Mouse (Mus musculus) thymus, postnatal 10 days (tissue): Measurements from ENCODE around the gene Vegfc.

Experiments used
- DNase-seq, 2 experiments: peaks; one replicate each; pipeline ENCODE4 v3.0.0; 2021; ENCODE audit warnings: low spot score in 2 of 2

Vegfc gene

GRCm38 (mm10) chr8:54077271-54078120 lies at the start of gene Vegfc:
Gene Vegfc, plus strand, starts transcription at chr8:54077606.
- DNase-seq: peak; percentile 6 to 17

DNA sequence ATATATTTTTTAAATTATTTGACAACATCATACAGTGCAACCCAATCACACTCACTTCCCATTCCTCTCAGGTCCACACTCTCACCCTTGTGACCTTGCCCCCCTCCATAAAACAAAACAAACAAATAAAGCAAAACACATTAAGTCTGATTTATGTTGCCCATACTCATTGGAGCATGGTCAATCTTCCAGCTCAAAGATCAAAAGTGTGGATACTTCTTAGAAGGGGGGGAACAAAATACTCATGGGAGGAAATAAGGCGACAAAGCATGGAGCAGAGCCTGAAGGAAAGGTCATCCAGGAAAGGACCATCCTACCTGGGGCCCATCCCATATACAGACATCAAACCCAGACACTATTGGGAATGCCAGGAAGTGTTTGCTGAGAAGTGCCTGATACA lies 42.8 kb upstream of the Vegfc start:
- no peak for DNase-seq

DNA sequence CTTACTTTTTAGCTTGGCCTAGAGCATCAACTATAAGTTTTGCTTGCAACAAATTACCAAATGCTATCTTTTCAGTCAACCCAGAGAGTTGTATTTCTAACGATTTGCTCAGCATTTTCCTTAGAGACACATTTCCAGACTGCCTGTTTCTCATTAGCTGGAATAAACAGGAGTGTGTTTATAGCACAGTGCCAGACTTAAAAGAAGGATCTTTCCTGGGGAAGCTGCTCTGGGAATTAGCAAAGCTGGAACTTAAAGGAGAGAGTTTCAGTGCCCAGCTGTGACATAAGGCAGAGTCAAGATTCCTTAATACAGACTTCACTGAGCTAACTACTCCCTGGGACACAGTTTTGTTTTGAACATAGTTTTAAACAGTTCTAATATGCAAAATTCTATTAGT lies 34.8 kb upstream of the Vegfc start:
- DNase-seq: no peak

DNA sequence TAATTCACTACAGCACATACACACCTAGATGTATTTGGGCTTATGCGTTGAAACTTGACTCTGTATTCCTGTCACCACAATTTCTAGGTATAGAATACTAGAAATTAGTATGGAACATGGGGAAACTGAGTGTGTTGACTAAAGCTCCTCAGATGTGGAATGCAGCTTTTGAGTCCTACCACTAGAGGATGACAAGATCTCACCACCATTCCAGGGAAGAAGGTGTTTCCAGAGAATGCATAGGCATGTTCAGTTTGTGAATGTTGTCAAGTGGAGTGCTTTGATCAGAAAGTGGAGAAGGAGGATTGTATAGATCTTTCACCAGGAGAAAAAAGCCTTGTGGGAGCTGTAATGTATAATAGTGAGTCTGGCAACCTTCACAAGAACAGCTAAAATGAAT lies 33.9 kb upstream of the Vegfc start:
- no peak for DNase-seq

DNA sequence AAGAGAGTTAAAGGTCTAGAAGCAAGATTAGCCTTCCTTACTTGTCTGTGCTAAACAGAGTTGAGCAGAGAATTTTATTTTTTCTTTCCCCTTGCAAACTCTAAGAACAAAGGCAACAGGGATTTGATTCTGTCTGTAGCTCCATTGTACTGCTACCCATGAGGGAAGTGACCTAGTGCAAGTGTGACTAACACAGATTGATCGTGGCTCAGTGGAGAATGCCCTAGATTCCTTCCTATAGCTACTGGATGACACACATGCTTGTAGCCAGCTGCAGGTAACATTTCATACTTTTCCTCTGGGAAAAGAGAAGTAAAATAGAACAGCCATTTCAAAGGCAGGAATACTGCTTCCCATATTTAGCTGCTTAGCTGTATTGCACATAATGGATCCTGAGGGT lies 24.2 kb upstream of the Vegfc start:
- DNase-seq: no peak

DNA sequence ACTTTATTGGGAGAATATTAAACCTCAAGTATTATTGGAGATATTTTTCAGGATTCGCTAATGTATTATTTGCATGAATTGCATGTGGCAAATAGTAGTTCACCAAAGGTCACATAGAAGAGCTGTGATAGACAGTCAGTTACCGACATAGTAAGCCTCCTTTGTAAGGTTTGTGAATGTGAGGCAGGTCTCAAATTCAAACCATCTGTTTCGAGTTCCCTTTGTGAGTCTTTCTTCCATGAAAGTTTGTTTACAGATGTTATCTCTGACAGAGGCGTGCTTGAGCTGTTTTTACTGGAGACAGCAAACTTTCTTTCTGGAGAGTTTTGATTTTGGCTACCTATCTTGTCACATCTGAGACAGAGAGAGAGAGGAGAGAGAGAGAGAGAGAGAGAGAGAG lies 11.9 kb upstream of the Vegfc start:
- DNase-seq: no peak

DNA sequence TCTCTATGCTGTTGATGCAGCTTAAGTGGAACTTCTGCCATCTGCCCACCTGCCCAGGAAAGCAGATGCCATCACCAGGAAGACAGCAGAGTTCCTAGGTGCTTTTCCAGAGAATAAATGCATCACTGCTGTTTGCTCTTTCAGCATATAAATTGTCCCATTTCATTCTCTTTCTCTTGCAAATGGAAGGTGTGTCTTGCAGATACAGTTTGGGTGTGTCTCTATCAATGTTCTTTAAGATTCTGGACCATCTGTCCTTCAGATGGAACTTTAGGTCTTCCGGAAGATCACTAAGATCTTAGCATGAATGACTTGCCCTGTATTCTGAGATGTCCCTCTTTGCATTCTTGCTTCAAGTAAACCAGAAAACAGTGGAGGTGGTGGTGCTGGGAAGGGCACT lies 1.1 kb upstream of the Vegfc start:
- DNase-seq: no peak

- peak in 1 of 2 experiments; percentile 3 for DNase-seq
These were observed 575 bp upstream of the Vegfc start for GRCm38 (mm10) chr8:54076791-54077270.

GRCm38 (mm10) chr8:54078121-54078440 lies 675 bp downstream of the Vegfc start:
- no peak for DNase-seq

GRCm38 (mm10) chr8:54079001-54079400 lies 1.6 kb downstream of the Vegfc start:
- no peak for DNase-seq

DNA sequence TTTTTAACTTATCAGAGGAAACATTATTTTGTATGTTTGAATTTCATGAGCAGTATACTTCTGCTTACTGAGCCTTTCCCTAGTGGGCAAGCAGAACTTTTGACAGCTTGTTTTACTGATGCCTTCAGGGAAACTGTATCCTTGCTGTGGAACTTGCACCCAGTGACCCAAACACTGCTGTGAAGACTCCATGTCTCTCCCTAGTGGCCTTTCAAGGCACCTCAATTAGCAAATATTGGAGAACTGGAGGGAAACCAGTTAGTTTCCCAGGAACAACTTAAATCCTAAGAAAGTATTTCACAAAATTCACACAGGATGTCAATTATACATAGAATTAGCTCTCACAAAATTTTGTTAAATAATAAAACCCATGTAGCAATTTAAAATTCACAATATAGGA lies 2.2 kb downstream of the Vegfc start:
- DNase-seq: no peak

DNA sequence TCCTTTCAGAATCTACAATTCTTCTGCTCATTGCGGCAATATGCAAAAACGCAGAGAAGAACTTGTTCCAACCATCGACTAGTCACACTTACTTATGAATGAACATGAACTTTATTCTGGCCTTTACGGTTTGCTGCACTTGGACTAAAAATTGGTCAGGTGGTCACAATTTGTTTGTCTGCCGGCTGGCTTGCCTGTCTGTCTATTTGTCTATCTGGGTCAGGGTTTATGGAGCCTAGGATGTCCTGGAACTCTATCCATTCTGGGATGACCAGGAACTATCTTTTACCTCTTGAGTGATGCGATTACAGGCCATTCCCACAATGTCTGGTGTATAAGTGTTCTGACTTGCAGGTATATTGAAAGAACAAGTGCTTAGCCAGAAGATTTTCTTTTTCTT lies 8.5 kb downstream of the Vegfc start:
- no peak for DNase-seq

DNA sequence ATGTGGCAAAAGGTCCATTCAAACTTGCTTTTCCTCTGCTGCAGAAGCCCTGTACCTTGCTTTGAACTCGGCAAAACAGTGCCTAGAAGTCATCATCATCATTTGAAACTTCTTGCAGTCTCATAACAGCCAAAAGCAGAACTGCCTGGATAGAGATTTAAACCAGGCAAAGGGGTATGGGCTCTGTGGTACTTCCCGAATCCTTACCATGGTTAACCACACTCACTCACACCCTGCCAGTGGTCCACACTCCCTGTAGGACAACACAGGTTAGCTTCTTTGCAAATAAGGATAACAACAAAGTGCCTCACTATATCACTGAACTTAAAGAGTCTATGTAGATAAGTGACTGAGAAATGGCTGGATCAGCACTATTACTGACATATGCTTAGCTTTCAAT lies 9.7 kb downstream of the Vegfc start:
- DNase-seq: no peak

DNA sequence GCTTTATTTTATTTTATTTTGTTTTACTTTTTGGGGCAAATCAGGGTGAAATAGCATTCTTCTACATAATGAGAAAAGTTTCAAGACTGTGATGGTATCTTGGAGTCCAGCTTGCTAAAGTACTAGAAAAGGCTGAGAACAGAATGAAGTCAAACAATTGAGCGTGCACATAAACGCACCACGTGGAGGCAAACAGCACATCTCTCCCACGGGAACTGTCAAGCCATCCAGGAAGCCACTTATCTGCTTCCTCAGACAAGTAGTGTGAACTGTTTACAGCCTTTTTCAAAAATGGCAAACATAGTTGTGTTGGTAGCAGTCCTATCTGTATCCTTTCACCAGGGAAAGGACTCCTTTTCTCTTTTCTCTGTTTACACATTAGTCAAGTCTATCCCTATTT lies 11.8 kb downstream of the Vegfc start:
- no peak for DNase-seq

DNA sequence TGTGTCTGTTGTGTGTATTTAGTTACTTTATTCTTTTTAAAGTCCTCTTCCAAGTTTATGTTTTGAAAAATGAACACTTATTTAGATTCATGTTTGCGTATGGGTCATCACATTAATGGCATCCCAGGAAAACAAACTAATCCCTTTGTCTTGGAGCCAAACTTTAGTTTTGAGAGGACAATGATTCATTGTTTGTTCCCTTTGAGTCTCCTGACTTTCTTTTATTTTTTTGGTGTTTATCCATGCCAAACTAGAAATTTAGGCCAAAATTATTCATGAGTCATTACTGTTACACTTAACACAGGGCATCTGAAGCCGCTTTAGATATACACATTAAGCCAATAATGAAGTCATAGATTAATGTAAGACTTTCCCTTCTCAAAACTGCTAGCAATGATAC lies 12.5 kb downstream of the Vegfc start:
- DNase-seq: no peak

GRCm38 (mm10) chr8:54100058-54100457 lies 22.7 kb downstream of the Vegfc start:
- DNase-seq: no peak

GRCm38 (mm10) chr8:54114581-54114980 lies 37.2 kb downstream of the Vegfc start:
- DNase-seq: no peak

DNA sequence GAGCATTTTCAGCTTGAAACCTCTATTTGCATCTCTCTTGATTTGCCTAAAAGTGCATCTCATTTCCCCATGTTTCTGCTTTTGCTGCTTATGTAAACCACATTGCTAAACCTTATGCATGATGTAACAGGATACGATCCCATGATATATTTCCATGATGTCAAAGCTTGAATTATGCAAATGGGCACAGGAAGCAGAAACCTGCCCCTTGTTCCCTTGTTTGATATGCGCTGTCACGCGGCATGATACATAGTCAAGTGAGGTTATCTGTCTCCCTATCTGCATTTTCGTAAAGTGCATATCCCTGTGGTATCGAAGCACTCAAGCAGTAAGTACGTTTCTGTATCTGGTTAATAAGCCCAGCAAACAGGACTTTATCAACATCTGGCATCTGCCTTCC lies 42.7 kb downstream of the Vegfc start:
- no peak for DNase-seq

DNA sequence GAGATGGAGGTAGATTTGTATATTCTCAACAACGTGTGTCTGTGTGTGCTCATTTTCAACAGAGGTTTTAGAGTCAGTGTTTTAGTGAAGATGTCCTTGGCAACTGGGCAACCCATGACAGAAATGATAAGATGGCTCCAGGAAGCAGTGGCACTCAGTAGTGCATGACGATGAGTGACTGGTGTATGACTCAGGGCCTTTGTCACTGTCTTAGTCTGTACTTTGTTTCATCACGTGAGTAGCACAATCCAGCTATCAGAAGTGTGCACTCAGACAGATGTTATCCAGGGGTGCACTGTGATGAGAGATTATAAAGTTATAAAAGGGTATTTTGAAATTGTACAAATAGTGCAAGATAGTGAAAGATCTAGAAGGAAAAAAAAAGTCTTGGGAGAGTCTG lies 44.5 kb downstream of the Vegfc start:
- DNase-seq: no peak

DNA sequence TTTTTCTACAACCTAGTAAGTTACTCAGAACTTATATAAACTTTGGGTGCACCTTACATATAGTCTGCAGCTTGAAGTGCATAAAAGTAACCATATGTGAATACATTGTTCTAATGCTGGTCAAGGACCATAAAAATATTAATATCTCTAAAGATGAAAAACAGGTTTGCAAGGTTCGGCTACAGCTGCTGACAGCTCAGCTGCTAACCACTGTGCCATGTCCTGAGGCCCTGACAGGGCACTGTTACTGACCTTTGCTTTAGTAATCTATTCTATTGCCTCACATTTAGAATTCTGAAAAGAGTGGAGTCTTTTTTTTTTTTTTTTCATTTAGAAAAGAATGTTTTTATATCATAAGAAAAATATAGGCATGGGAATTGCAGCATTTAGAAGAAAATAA lies 44.9 kb downstream of the Vegfc start:
- no peak for DNase-seq

DNA sequence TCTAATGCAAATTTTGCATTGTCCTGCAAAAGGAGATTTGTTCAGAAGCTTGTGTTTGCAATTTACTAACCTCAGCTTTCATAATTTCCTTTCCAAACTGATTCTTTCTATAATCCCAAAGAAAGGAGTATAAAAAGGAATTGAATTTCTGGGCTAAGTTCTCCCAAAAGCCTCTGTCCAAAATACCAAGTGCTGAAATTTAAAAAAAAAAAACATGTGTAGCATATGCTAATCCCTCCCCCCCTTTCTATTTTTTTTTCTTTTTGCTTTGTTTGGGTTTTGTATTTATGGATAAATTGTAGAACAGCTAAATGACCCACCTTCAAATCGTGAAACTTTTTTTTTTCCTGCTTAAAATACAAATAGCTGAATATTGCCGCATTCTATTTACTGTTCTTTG lies 53.2 kb downstream of the Vegfc start:
- DNase-seq: no peak

- peak in 1 of 2 experiments; percentile 15 for DNase-seq
These were observed 75.8 kb downstream of the Vegfc start for GRCm38 (mm10) chr8:54153240-54153639.

- no peak for DNase-seq
These were observed 86.1 kb downstream of the Vegfc start for GRCm38 (mm10) chr8:54163505-54163904.

DNA sequence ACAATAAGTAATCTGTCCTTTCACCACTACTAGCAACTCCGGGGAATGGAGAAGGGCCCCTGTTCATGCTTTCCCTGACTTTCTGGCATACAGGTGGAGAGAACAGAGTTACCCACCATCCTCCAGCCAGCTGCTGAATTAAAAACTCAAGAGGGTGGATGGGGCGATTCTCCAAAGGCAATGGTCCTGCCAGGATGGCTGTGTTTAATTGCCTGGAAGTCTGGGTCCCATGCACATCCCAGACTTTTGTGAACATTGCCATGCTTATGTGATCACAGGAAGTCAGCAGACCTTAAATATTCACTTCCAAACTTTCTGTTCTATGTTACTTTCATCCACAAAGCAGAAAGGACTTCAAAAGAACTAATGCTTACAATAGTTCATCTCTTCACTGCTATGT lies 107.9 kb downstream of the Vegfc start:
- DNase-seq: no peak
